Mouse (Mus musculus) ovary, postnatal 36 days (tissue): ENCODE measurements at regions not wholly inside any gene's neighbourhood (a gene's known extent, or its start where the extent isn't known, plus 50 kb on each side); places are given as distances from the start of the nearest gene placed in this dataset.

ENCODE experiments used
- DNase-seq: peaks from one replicate; pipeline ENCODE4 v3.0.0; 2022; ENCODE audit warnings: low spot score, mixed read lengths

GRCm38 (mm10) chr5:35221451-35222305 lies 56.4 kb upstream of the Adra2c start:
- no peak for DNase-seq

- no peak for DNase-seq
Observed at GRCm38 (mm10) chr5:35216271-35216670, 61.8 kb upstream of the Adra2c start.

GRCm38 (mm10) chr5:35215480-35216195 lies 62.5 kb upstream of the Adra2c start:
- DNase-seq, result no peak

- DNase-seq, result no peak
Observed at GRCm38 (mm10) chr5:35215007-35215406, 63.1 kb upstream of the Adra2c start.

GRCm38 (mm10) chr5:35209348-35209747 lies 68.8 kb upstream of the Adra2c start:
- DNase-seq, result no peak

GRCm38 (mm10) chr5:35204049-35204448 lies 74.1 kb upstream of the Adra2c start:
- DNase-seq, result no peak

- peak; percentile 26 for DNase-seq
Observed at GRCm38 (mm10) chr5:35198468-35198867, 79.7 kb upstream of the Adra2c start.

- peak; percentile 88 for DNase-seq
Observed at GRCm38 (mm10) chr5:35189113-35189797, 83.7 kb upstream of the Lrpap1 start.

- no peak for DNase-seq
Observed at GRCm38 (mm10) chr5:35185826-35186225, 80.3 kb upstream of the Lrpap1 start.

GRCm38 (mm10) chr5:35185289-35185688 lies 79.7 kb upstream of the Lrpap1 start:
- no peak for DNase-seq

GRCm38 (mm10) chr5:35183418-35183817 lies 77.9 kb upstream of the Lrpap1 start:
- no peak for DNase-seq

- no peak for DNase-seq
Observed at GRCm38 (mm10) chr5:35177332-35177731, 71.8 kb upstream of the Lrpap1 start.

GRCm38 (mm10) chr5:35176112-35176848 lies 70.7 kb upstream of the Lrpap1 start:
- no peak for DNase-seq

GRCm38 (mm10) chr5:35174318-35174717 lies 68.8 kb upstream of the Lrpap1 start:
- no peak for DNase-seq

GRCm38 (mm10) chr5:35171336-35171735 lies 65.8 kb upstream of the Lrpap1 start:
- DNase-seq, result no peak

GRCm38 (mm10) chr5:35170369-35171130 lies 65.0 kb upstream of the Lrpap1 start:
- no peak for DNase-seq

- no peak for DNase-seq
Observed at GRCm38 (mm10) chr5:35169614-35170293, 64.2 kb upstream of the Lrpap1 start.

GRCm38 (mm10) chr5:35168853-35169252 lies 63.3 kb upstream of the Lrpap1 start:
- DNase-seq, result no peak

GRCm38 (mm10) chr5:35168369-35168768 lies 62.8 kb upstream of the Lrpap1 start:
- no peak for DNase-seq

GRCm38 (mm10) chr5:35165993-35166392 lies 60.4 kb upstream of the Lrpap1 start:
- DNase-seq, result no peak

- DNase-seq, result no peak
Observed at GRCm38 (mm10) chr5:35165459-35165858, 59.9 kb upstream of the Lrpap1 start.
